Mouse (Mus musculus) heart, postnatal 0 days (tissue): ENCODE measurements around the gene Epb41l4b.

ENCODE experiments used
- CTCF ChIP-seq: IDR thresholded peaks from 2 replicates; pipeline ENCODE4 v1.5.1; 2016; ENCODE audit warnings: antibody characterized with exemption, control low read depth, low read depth
- EP300 ChIP-seq: IDR thresholded peaks from 2 replicates; pipeline ENCODE4 v1.6.1; 2016; ENCODE audit warnings: antibody characterized with exemption, low read depth

- TF ChIP-seq CTCF = no peak
- no peak for TF ChIP-seq EP300
These were observed 153.6 kb downstream of the Epb41l4b start for GRCm38 (mm10) chr4:56989431-56990214.
